Mouse (Mus musculus): ENCODE data around the gene Rab5if.

- TF ChIP-seq MYOD1 (IDR thresholded peaks at IDR 0.05; ENCODE audit: control insufficient read depth in 1 of 3, insufficient read length in 2 of 3, low read depth in 2 of 3) (no peak), POLR2A (IDR thresholded peaks at IDR 0.05; ENCODE audit: insufficient read length, low read depth) (no peak), MAX (IDR thresholded peaks at IDR 0.05; ENCODE audit: low read depth) (no peak), POLR2AphosphoS2 (IDR thresholded peaks at IDR 0.05; ENCODE audit: insufficient read length, low read depth) (no peak), CEBPB (IDR thresholded peaks at IDR 0.05; ENCODE audit: insufficient read depth, poor library complexity, severe bottlenecking) (no peak), USF1 (IDR thresholded peaks at IDR 0.05; ENCODE audit: low read depth) (no peak), TCF12 (IDR thresholded peaks at IDR 0.05; ENCODE audit: insufficient read depth, poor library complexity, severe bottlenecking) (no peak), E2F4 (IDR thresholded peaks at IDR 0.05; ENCODE audit: insufficient read depth) (no peak)
These were observed 19.6 kb upstream of the Rab5if start for GRCm38 (mm10) chr2:156843331-156843730.

Measured in myocyte (in vitro differentiated cells).